Mouse (Mus musculus) retina, embryonic 14.5 days (tissue): ENCODE data around the gene Prmt9.

Experiments used
- DNase-seq: peaks from one replicate; pipeline ENCODE4 v3.0.0-alpha.2; 2015; ENCODE audit warnings: low spot score

Gene Prmt9

DNA sequence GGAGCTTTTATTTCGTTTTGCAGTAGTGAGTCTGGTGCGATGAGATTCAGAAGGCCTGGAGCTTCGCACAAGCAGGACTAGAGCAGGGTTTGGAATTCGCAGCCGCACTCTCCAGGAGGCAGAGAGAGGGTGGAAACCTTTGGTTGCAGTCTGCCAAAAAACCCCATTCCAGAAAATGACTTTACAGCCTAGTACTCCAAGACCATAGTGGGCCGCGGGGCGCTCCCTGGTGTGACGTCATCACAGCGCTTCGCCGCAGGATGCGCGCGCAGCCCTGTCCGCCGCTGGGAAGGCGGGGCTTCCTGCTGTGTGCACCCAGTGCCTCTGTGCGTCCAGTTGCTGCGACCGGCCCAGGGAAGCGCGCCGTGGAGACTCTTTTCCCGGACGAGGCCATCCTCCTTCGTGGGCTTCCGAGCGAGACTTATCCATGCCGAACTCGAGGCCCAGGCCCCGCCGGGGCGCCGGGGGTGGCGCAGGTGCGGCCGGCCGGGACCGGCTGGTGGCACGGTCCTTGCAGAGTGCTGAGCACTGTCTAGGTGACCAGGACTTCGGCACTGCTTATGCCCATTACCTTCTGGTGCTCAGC, at the start of gene Prmt9:
Prmt9 (plus strand) TSS at position 277 of the 586 bp plus-strand sequence.
- peak; percentile 95 for DNase-seq

DNA sequence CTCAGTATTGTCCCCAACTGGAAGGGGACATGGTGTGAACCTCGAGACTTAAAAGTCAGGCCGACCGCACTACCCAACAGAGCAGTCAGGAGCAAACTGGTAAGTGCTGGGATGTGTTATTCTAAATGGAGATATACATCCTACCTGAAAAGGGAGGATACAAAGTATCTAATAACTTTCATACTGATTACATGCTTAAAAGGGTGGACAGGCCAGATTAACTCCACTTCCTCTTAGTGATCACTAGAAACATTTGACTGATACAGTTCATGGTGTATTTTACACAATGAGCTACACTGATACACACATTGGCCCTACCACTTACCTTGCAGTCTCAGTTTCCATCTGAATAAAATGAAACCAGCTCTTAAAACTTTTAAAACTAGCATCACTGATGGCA, 48.9 kb upstream of the Prmt9 start:
- no peak for DNase-seq

DNA sequence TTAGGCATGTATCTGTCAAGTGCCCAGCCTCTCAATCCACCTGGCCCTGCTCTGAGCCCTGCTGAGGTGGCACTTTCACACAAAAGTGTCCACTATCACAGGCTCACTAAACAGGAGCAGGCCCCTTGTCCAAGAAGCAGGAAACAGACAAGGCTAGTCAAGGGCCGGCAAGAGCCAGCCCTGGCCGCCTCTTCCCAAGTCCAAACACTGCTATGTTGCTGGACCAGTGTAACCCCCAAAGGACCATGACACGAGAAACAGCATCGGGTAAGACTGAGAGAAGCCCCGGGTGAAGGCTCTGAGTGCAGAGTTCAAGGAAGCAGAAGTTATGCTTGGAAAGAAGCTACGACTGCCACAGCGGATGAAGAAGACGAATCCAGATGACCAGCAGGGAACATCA, 48.1 kb upstream of the Prmt9 start:
- DNase-seq = no peak

DNA sequence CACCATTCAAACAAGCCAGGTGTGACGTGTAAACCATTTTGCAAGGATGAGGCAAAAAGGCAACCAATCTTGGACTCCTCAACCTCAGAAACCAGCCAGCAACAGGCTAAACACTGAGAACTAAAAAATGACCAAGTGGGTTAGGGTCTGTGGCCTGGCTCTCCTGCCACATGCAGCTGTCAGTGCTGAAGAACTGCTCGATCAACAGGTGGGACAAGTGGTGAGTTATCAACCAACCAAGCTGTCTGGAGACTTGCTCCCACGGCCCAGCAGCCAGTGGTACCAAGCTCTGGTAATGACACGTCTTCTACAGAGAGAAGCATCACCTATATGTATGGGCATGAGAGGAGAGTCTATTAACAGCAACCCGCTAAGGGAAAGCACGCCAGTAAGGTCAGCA, 46.6 kb upstream of the Prmt9 start:
- DNase-seq = no peak

DNA sequence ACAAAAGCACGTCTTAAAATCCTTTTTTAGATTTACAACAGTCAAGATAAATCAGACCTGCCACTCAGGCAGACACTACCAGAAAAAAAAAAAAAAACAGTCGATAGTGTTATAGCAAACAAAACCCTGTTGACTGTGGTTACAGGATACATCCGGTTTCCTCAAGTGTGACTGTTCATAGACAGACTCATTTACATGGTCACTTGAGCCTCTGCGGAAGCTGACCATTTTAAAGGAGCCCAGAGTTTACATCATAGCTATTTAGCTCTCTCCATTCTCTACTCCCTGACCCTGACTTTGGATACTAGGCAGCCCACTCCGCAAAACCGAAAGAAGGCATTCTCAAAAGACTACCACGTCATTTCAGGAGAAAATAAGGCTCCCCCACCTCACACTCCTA, 42.7 kb upstream of the Prmt9 start:
- no peak for DNase-seq

DNA sequence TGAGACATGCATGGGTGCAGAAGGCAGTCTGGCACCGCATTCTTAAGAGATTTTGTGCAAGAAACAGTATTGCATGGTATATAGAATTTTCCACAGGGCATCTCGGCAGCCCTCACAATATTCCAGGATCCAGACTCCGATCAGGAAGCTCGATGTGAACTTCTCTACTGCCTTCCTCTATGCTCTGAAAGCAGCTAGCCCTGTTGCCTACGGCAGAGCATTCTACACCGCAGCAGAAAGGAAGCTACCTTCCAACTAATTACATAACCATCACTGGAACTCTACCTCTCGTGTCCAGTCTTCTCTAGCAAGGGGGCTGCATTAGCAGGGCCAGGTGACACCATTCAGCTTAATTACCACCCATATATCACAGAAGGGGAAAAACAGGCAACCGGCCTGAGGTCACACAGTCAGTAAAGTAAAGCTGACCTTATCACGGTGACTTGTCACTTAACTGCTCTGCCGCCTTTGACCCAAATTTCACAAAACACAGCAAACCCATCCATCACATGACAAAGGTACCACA, 41.6 kb upstream of the Prmt9 start:
- no peak for DNase-seq

DNA sequence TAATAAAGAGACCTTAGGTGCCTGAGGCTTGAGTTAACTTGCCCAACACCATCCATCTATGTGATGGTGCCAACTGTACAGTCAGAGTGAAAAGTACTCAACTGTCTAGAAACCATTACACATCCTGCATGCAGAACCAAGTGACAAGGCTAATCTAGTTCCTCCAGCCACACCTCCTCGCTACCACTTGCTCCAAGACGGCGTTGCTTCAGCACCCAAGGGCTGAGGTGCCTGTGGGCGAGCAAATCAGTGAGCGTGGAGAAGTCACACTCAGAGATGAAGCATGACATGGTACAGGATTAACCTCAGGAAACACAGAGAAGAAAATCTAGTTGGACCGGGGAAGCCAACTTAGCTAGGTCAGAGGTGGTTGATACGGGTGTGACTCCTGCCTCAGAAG, 40.2 kb upstream of the Prmt9 start:
- DNase-seq = no peak

DNA sequence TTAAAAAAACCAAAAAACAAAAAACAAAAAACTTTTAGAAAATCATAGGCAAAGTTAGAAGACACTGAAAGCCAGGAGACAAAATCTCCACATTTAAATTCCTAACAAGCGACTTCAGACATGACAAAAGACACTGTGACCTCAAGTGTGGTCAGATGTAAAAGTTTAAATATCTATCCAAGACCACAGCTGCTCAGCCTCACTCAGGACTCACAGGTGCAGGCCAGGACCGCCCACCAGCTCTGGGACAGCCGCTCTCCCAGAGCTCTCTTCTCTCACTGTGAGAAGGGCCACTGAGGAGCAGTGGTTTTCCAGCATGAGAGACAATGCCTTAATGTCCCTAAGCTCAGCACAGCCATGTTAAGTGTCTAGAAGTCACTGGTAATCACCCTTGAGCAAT, 38.8 kb upstream of the Prmt9 start:
- DNase-seq = no peak

DNA sequence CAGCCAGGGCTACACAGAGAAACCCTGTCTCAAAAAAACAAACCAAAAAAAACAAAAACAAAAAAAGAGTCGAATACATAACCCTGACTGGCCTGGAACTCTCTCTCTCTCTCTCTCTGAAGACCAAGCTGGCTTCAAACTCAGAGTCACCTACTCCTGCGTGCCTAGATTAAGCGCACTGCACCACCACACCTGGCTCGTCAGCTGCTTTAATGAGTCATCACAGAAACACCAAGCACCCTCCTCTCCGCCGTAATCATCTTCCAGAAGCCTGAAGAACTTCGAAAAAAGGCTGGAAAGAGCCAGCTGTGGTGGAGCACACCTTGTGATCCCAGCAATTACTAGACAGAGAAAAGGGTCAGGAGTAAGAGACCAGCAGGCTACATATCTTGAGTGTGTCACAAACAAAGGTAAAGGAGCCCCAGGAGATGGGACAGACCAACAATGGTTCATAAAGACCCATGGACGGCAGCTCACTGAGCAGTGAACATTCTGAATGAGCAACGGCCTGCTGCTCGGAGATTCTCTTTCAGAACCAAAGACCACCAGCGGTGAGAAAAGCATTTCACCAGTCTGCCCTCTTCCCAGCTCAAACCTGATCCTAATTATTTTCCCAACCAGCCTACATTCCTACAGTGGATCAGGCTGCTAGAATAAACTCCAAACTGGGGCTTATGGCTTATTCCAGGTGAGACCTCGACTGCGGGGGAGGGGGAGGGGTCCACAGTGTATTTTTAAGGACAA, 37.3 kb upstream of the Prmt9 start:
- DNase-seq = peak; percentile 35

DNA sequence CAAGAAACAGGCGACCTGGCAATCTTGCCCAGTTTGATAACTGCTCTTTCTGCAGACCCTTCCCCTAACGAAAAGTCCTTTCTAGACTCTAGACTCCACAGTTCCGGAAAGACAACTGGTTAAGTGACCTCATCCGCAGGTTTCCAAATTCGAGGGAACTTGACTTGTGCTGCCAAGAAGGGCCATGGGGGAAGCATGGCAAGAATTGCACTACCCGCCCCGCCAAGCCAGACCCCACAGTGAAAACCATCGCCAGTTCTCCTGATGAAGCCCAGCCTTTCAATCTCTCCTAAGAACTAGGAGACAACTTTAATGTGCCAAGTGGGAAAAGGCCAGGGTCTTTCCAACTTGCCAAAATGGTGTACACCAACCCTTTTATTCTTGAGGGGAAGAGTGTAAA, 34.0 kb upstream of the Prmt9 start:
- DNase-seq = no peak

DNA sequence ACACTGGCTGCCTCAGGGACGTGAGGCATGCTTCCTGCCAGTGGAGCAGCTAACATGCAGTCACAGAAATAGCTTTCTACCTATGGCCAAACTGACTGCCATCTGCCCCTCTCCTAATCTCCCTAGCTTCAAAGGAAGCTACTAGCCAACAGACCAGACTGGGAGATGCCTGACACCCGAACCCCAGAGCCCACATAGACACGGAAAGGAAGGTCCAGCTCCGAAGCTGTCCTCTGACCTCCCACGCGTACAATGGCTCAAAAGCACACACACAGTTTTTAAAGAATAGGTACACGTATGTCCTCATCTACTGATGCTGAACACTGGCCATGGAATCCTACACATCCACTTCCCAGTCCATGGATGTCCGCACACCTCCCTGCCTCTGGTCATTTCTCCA, 33.4 kb upstream of the Prmt9 start:
- DNase-seq = no peak

DNA sequence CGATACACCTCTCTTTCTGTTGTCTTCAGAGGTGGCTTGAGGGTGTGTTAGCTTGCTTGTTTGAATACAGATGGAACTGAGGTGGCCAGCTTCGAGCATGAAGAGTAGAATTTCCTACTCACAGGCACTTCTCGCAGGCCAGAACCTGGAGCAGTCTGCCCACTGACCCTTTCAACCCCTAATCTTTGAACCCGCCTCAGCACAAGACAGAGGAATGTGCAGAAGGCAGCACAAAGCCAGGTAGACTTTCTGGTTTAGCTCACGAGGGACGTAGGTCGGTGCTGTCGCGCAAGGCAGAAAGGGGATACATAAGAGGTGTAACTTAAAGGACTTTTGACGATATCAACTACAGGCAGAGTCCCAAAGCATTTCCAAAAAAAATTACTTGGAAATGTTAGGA, 32.4 kb upstream of the Prmt9 start:
- no peak for DNase-seq

DNA sequence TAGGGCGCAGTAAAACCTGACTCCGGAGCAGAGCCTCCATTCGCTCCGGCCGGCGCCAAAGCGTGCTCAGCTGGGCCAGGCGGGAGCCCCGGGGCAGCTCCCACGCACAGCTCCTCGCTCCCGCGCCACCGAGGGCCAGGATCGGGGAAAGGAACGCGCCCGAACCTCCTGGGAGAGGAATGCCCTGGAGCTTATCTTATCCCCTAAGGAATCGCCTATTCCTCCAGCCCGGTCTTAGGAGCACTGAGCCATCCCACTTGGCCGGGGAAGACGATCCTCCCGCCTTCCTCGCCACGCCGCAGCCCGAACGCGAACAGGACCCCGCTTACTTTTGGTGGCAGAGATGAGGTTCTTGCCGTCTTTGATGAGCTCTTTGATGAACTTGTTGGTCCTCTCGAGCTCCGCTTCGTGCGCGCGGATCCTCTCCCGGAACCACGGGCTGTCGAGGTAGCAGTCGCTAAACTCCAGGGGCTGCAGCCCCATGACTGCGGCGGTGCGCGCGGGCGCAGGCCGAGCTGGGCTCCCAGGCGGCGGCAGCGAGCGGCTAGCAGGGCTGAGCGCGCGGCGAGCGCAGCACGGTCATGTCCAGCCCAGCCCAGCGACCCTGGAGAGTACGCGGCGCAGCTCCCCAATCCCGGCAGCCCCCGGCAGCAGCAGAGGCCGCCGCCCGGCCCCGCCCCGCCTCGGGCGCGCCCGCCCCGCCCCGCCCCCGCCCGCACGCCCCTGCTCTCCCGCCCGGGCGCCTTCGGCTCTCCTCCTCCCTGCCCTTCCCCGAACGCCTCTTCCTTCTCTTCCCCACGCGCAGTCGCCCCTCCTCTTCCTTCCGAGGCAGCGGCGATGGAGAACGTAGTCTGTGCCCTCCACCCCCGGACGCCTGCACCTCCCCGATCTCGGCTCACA, 31.6 kb upstream of the Prmt9 start, which contains the start of gene Arhgap10:
Arhgap10 (minus strand) TSS at position 653 of the 900 bp plus-strand sequence.
- peak; percentile 85 for DNase-seq

DNA sequence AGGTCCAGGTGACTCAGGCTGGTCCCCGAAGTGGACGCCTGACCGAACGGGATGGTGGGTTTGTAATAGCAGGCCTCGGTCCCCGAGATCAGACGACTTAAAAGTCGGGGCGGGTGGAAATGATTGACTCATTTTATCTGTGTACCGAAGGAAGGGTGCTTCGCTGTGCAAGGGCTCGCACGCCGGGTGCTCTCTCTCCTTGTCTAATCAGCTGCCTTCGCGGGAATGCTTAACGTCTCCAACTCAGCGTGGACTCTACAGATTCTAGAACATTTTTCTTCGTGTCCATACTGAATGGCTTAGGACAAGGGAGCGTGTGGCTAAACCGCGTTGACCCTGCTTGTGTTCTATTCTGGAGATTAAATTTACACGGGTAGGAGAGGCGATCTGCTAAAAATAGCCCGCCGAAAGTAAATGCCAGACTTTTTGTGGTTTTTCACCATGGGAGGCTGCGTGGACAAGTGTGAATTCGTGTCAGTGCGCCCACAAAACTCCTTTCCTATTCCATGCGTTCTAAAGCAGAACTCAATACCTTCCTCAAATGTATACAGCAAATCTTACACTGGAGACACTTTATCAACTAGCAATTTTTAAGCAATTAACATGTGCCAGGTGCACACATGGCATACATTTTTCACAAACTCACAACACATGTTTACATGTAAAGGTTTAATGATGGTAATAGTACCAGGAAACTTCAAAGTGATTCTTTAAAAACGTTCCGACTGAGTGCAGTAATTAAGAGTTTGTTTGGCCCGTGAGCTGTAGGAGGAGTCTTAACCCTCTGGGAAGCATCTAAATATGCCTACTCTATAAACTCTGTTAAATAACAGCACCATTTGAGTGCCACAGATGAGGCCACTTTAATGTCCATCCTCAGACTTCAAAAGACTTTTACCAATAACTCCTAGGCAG, 30.7 kb upstream of the Prmt9 start:
- DNase-seq = no peak

DNA sequence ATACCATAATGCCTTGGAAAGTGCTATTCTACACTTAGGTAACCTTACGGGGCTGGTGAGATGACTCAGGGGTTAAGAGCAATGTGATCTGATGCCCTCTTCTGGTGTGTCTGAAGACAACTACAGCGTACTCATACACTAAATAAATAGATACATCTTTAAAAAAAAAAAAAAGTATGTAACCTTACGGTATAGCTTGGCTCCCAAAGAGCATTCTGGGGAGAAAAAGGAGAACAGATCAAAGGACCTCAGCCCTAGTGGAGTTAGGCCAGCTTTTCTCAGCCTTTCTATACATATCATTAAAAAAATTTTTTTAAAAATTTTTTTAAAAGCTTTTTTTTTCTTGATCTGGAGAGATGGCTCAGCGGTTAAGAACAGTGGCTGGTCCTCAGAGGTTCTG, 28.6 kb upstream of the Prmt9 start:
- no peak for DNase-seq

DNA sequence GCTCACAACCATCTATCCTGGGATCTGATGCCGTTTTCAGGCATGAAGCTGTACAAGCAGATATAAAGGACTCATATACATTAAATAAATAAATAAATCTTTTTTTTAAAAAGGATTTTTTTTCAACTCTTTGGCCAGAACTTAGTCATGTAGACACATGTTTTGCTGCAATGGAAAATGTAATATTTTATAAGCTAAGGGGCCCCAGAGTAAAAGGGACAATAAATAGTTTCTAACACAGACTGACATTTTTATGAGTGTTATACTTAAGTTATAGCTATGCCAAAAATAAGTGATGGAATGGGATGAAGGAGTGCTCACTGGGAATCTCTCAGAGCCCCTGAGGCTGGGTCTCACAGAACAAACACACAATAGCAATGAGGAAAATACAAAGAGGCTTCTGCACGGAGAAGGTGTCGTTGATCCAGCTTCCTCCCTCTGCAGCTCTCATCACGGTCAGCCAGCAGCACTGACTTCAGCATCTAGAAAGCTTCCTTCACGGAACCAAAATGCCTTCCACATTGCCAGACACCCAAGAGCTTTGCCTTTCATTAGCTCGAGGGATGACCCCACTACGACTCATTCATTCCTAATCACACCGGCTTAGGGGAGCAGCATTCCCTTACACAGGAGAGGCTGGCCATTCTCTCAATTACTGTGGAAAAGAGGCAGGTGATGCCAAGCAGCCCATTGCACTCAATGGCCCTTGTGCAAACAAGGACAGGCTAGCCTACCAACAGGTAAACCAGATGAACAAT, 28.0 kb upstream of the Prmt9 start:
- DNase-seq = no peak

DNA sequence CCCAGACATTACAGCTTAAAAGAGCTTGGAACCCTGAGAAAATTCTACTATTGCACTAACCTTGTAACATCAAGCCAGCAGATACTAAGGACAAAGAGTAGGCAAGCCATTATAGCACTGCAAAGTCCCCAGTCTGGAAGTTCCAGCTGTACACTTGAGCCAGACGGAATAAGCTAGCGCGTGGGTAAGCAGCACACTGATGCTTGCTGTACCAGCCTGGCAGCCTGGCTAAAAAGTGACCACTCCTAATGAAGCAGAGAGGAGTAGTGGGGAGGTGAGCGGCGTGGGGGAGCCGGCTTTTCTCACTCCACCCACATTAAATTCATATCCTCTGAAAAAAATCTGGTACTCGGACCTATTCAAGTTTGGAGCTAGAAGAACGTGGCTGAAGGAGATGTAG, 26.2 kb upstream of the Prmt9 start:
- no peak for DNase-seq

DNA sequence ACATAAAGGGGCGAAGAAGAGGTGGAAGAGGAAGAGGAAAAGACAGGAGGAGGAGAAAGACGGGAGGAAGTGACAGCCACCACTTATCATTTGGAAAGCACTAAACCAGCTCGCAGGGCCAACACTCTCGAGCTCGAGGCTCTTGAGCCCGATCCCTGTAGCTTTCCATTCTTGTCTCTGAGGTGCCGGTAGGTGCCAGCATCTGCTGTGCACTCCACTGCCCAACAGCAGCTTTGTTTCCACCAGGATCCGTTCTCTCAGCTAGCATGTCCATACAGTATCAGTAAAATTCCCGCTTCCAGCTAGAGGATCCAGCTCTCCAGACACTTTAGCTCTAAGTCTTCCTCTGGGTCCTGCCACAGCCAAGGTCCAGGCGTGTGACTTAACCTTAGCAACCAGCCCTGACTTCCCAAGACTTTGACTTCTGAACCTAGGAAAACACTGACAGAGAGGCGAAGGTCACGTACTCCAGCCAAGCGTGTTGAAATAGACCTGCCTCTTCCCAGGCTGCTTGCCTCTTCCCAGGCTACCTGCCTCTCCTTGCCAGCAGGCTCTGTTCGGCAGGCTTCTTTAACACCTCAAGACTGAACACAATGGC, 25.1 kb upstream of the Prmt9 start:
- DNase-seq = no peak

DNA sequence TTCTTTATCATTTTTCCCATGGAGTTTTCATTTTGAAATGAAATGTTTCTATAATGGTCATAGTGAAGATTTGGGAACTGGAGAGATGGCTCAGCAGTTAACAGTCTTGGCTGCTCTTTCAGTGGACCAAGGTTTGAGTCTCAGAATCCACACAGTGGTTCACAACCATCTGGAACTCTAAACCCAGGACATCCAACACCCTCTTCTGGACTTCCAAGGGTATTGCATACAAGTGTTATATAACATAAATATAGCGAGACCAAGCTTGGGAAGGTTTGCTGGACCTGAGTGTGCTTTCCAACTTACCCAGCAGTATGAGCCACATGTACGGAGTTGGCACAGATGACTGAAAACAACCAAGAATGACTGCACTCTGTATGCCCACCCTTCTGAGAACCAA, 24.3 kb upstream of the Prmt9 start:
- DNase-seq = no peak

DNA sequence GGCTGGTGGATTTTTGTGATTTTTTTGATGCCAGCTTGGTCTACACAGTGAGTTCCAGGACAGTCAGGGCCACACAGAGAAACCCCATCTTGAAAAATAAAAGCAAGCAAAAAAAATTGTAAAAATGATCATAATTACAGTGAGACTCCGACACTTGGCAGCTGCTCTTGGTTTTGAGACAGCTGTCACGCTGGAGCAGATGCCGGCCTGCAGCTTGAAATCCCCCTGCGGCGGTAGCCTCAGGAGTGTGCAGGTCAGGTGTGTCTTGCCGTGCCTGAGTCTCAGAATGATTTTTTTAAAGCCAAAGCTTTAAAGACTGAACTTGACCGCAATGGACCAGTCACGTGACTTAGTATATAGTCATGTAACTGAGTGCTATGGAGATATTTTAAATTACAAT, 23.1 kb upstream of the Prmt9 start:
- no peak for DNase-seq
